Mouse (Mus musculus): ENCODE measurements at regions not wholly inside any gene's neighbourhood (a gene's known extent, or its start where the extent isn't known, plus 50 kb on each side); places are given as distances from the start of the nearest gene placed in this dataset.

DNA sequence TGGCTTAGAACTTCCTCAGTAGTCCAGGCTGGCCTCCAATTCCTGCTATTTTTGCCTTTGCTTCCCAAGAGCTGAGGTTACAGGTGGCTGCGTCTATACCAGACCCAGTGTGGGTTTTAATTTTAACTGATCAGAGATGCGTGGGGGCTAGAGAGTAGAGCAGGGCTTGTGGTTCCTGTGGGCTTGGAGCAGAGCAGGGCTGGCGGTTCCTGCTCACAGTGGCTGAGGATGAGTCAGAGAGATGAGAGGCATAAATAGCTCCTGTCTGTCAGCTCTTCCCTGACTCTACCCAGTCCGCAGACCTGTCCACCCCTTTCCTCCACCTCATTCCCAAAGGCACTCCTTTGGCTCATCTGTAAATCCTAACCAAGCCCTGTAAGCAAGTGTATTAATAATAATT, 304.8 kb downstream of the Abcc12 start:
- WGBS = 21% methylated on average over 4 of the region's 4 CpGs
- no peak overlapping the region for H3K4me3 ChIP-seq (ENCODE audit: control insufficient read depth, insufficient read depth, low read length)
- no peak for DNase-seq

DNA sequence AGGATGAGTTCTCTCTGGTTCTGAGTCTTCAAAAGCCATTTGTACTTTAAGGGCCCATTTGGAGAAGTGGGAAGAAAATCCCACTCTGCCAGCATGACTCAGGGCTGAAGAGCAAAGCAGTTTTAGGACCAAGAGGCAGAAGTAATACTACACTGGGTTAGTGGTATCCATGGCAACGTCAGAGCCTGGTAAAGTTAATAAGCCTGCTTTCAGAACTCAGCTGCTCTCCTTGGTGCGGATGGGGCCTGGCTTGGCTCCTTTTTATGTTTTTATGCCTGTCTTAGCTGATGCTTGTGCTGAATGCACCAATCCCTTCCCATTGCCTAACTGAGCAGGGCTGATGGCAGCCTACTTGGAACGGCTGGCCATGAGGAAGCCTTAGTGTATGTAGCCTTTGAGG, 306.7 kb downstream of the Abcc12 start:
- 84% methylated on average over 3 of the region's 3 CpGs for WGBS
- no peaks in the 10 kb centered on the region for H3K4me1 ChIP-seq (replicated peaks; ENCODE audit: control insufficient read depth, insufficient read depth, low read length)
- TF ChIP-seq CTCF (IDR thresholded peaks at IDR 0.05; ENCODE audit: borderline replicate concordance, control insufficient read depth, extremely low read depth, insufficient read depth, low read length, poor library complexity) (no peak), POLR2A (IDR thresholded peaks at IDR 0.05; ENCODE audit: control insufficient read depth, extremely low read depth, insufficient read depth, low read length, poor library complexity) (no peak)
- no peak for DNase-seq
- no peak overlapping the region for H3K27ac ChIP-seq (ENCODE audit: control insufficient read depth, insufficient read depth, low read length)
- no peaks in the 10 kb centered on the region for H3K27me3 ChIP-seq (ENCODE audit: control insufficient read depth, insufficient read depth, low read length)
- H3K4me3 ChIP-seq (ENCODE audit: control insufficient read depth, insufficient read depth, low read length) = no peak overlapping the region
- H3K36me3 ChIP-seq (ENCODE audit: control insufficient read depth, insufficient read depth, low read length) = no peaks in the 10 kb centered on the region

More for the DNA sequence above, 304.8 kb downstream of the Abcc12 start:
- H3K36me3 ChIP-seq (ENCODE audit: control insufficient read depth, insufficient read depth, low read length) = no peaks in the 10 kb centered on the region
- no peaks in the 10 kb centered on the region for H3K4me1 ChIP-seq (replicated peaks; ENCODE audit: control insufficient read depth, insufficient read depth, low read length)
- H3K27me3 ChIP-seq (ENCODE audit: control insufficient read depth, insufficient read depth, low read length) = no peaks in the 10 kb centered on the region
- no peak overlapping the region for H3K27ac ChIP-seq (ENCODE audit: control insufficient read depth, insufficient read depth, low read length)
- TF ChIP-seq POLR2A (IDR thresholded peaks at IDR 0.05; ENCODE audit: control insufficient read depth, extremely low read depth, insufficient read depth, low read length, poor library complexity) = no peak
- no peak for TF ChIP-seq CTCF (IDR thresholded peaks at IDR 0.05; ENCODE audit: borderline replicate concordance, control insufficient read depth, extremely low read depth, insufficient read depth, low read length, poor library complexity)

DNA sequence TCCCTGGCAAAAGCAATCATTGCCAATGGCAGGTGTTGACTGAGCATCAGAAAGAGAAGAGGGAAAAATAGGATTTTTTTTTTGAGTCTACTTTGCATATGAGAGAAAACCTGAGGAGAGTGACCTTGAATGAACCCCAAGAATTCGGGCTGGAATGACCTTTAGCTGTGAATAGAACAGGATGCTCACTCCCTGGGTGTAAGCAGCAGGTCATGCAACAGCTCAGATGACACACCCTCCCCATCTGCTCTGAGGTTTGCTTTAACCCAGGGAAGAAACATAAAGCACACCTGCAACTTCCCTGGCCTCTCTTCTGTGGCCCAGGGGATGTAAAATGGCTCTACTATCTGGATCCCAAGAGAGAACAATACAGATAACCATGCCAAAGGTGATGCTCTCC, 307.9 kb downstream of the Abcc12 start:
- Histone ChIP-seq H3K4me3 (ENCODE audit: control insufficient read depth, insufficient read depth, low read length) (no peak overlapping the region), H3K36me3 (ENCODE audit: control insufficient read depth, insufficient read depth, low read length) (no peaks in the 10 kb centered on the region), H3K4me1 (replicated peaks; ENCODE audit: control insufficient read depth, insufficient read depth, low read length) (no peaks in the 10 kb centered on the region), H3K27me3 (ENCODE audit: control insufficient read depth, insufficient read depth, low read length) (no peaks in the 10 kb centered on the region), H3K27ac (ENCODE audit: control insufficient read depth, insufficient read depth, low read length) (no peak overlapping the region)
- 21% methylated on average over 1 of the region's 1 CpGs for WGBS
- TF ChIP-seq CTCF (IDR thresholded peaks at IDR 0.05; ENCODE audit: borderline replicate concordance, control insufficient read depth, extremely low read depth, insufficient read depth, low read length, poor library complexity) (no peak), POLR2A (IDR thresholded peaks at IDR 0.05; ENCODE audit: control insufficient read depth, extremely low read depth, insufficient read depth, low read length, poor library complexity) (no peak)
- no peak for DNase-seq

DNA sequence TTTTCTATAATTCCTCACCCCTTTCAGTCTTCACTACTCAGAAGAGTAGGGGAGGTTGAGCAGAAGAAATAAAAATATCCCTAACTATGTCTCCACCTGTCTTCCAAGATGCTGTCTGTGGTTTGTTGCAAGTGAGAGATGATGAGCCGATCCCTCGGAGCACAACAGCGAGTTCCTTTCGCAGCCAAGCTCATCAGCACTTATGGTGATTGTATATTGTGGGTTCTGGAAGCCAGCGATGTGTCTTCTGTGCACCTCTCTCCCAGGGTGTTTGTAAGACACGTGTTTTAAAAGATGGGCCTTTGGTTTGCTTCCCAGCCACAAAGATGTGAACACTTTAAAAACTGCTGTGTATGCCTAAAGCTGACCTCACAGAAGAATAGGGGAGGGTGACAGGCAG, 309.0 kb downstream of the Abcc12 start:
- Histone ChIP-seq H3K4me1 (replicated peaks; ENCODE audit: control insufficient read depth, insufficient read depth, low read length) (no peaks in the 10 kb centered on the region), H3K27ac (ENCODE audit: control insufficient read depth, insufficient read depth, low read length) (no peak overlapping the region), H3K4me3 (ENCODE audit: control insufficient read depth, insufficient read depth, low read length) (no peak overlapping the region), H3K36me3 (ENCODE audit: control insufficient read depth, insufficient read depth, low read length) (no peaks in the 10 kb centered on the region), H3K27me3 (ENCODE audit: control insufficient read depth, insufficient read depth, low read length) (no peaks in the 10 kb centered on the region)
- TF ChIP-seq CTCF (IDR thresholded peaks at IDR 0.05; ENCODE audit: borderline replicate concordance, control insufficient read depth, extremely low read depth, insufficient read depth, low read length, poor library complexity) = no peak
- 92% methylated on average over 6 of the region's 6 CpGs for WGBS
- no peak for DNase-seq

DNA sequence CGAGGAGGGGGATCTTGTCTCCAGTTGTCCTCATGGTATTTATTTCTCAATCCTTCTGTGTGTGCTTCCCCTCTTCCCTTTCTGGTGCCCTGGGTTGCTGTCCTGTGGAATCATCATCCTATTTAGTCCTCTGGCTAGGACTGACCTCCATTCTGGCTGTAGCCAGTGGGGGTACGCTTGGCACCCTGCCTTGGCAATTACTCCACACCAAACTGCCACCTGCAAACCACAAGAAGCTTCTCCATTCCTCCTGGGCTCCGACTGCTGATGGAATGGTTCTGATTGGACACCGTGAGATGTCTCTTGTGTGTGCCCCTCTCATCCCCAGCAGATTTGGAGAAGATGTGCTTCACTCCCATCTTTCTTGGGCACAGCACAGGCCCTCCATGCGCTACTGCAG, 322.5 kb downstream of the Abcc12 start:
- Histone ChIP-seq H3K4me3 (ENCODE audit: control insufficient read depth, insufficient read depth, low read length) (no peak overlapping the region), H3K36me3 (ENCODE audit: control insufficient read depth, insufficient read depth, low read length) (no peaks in the 10 kb centered on the region), H3K27me3 (ENCODE audit: control insufficient read depth, insufficient read depth, low read length) (no peaks in the 10 kb centered on the region), H3K27ac (ENCODE audit: control insufficient read depth, insufficient read depth, low read length) (no peak overlapping the region), H3K4me1 (replicated peaks; ENCODE audit: control insufficient read depth, insufficient read depth, low read length) (no peaks in the 10 kb centered on the region)
- 91% methylated on average over 5 of the region's 5 CpGs for WGBS
- no peak for DNase-seq
- TF ChIP-seq POLR2A (IDR thresholded peaks at IDR 0.05; ENCODE audit: control insufficient read depth, extremely low read depth, insufficient read depth, low read length, poor library complexity) (no peak), CTCF (IDR thresholded peaks at IDR 0.05; ENCODE audit: borderline replicate concordance, control insufficient read depth, extremely low read depth, insufficient read depth, low read length, poor library complexity) (no peak)

DNA sequence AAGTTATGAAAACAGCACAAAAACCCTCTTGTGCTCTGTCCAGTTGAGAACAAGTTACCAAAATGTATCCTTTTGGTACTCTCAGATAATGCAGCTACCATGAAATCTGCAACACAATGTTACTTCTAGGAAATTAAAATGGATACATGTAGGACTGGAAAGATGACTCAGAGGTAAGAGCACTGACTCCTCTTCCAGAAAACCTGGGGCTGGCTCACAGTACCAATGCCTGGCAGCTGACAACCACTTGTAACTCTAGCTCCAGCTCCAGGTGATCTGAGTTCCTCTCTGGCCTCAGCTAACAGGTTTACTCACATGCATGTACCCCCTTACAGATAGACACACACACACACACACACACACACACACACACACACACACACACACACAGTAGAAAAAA, 325.1 kb downstream of the Abcc12 start:
- H3K36me3 ChIP-seq (ENCODE audit: control insufficient read depth, insufficient read depth, low read length) = no peaks in the 10 kb centered on the region
- H3K27me3 ChIP-seq (ENCODE audit: control insufficient read depth, insufficient read depth, low read length) = no peaks in the 10 kb centered on the region
- H3K27ac ChIP-seq (ENCODE audit: control insufficient read depth, insufficient read depth, low read length) = no peak overlapping the region
- no peak for TF ChIP-seq CTCF (IDR thresholded peaks at IDR 0.05; ENCODE audit: borderline replicate concordance, control insufficient read depth, extremely low read depth, insufficient read depth, low read length, poor library complexity)
- TF ChIP-seq POLR2A (IDR thresholded peaks at IDR 0.05; ENCODE audit: control insufficient read depth, extremely low read depth, insufficient read depth, low read length, poor library complexity) = no peak
- no peak overlapping the region for H3K4me3 ChIP-seq (ENCODE audit: control insufficient read depth, insufficient read depth, low read length)
- H3K4me1 ChIP-seq (replicated peaks; ENCODE audit: control insufficient read depth, insufficient read depth, low read length) = no peaks in the 10 kb centered on the region
- no peak for DNase-seq

DNA sequence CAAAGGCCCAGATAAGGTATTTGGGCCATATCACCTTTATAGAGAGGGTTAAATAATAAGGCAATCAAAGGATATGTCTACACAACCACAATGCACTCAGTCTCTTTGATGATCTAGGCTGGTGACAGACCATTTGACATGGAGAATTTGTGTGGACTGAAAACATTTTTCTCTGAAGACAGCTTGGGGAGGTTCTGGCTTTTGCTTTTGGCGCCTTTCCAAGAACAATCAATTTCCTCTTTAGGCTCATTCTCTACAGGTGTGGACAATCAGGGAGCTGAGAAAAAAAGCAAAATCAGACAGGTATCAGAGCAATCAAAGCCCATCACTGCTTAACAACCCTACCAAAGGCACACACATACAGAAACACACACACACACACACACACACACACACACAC, 325.8 kb downstream of the Abcc12 start:
- Histone ChIP-seq H3K4me1 (replicated peaks; ENCODE audit: control insufficient read depth, insufficient read depth, low read length) (no peaks in the 10 kb centered on the region), H3K27ac (ENCODE audit: control insufficient read depth, insufficient read depth, low read length) (no peak overlapping the region), H3K4me3 (ENCODE audit: control insufficient read depth, insufficient read depth, low read length) (no peak overlapping the region), H3K27me3 (ENCODE audit: control insufficient read depth, insufficient read depth, low read length) (no peaks in the 10 kb centered on the region), H3K36me3 (ENCODE audit: control insufficient read depth, insufficient read depth, low read length) (no peaks in the 10 kb centered on the region)
- no peak for TF ChIP-seq CTCF (IDR thresholded peaks at IDR 0.05; ENCODE audit: borderline replicate concordance, control insufficient read depth, extremely low read depth, insufficient read depth, low read length, poor library complexity)
- no peak for TF ChIP-seq POLR2A (IDR thresholded peaks at IDR 0.05; ENCODE audit: control insufficient read depth, extremely low read depth, insufficient read depth, low read length, poor library complexity)
- DNase-seq = no peak
- 69% methylated on average over 1 of the region's 1 CpGs for WGBS

Measured in thymus, adult 2 months (tissue).